Mouse (Mus musculus): ENCODE results near the gene Ptp4a2.
"Not testable (repeated sequence)": the region's sequence is repeated elsewhere in the genome, so short reads cannot be mapped to it uniquely, and the experiment has no call there.

Gene Ptp4a2

DNA sequence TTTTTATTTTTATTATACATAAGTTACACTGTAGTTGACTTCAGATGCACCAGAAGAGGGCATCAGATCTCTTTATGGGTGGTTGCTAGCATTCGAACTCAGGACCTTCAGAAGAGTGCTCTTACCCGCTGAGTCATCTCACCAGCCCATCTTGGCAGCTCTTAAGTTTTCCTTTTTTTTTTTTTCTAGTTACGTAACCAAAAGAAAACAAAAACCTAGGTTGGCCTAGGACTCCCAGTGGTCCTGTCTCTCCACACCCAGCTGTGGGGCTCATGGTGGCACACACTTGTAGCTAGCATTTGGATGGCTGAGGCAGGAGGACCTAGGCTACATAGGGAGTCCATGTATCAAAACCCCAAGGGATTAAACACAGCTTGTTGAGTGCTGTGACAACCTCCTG lies 43.0 kb downstream of the Ptp4a2 start:
- DNase-seq: no peak

DNA sequence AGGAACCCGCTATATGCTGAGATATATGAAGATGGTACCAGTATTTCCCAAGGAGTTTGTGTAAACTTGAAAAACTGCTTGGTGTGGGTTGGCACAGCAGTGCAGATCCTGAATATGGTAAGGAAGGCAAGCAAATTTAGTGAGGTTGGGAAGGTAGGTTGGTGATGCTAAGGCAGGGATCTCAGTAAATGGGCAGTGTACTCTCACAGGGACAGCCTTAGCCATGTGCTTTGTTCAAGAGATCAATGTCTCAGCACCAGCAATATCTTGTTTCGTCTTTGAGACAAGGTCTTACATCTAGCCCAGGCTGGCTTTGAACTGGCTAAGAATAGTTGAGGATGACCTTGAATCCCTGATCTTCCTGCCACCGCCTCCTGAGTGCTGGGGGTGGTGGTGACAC lies 43.6 kb downstream of the Ptp4a2 start:
- no peak for DNase-seq

- DNase-seq: peak in 1 of 2 experiments; percentile 25
These were observed 44.3 kb downstream of the Ptp4a2 start for GRCm38 (mm10) chr4:129855051-129855970.

- DNase-seq: no peak
These were observed 49.4 kb downstream of the Ptp4a2 start for GRCm38 (mm10) chr4:129860456-129860855.

- no peak for DNase-seq
These were observed 50.4 kb downstream of the Ptp4a2 start for GRCm38 (mm10) chr4:129861400-129861799.

GRCm38 (mm10) chr4:129862357-129862756 lies 51.3 kb downstream of the Ptp4a2 start:
- no peak for DNase-seq

GRCm38 (mm10) chr4:129866171-129866570 lies 55.2 kb downstream of the Ptp4a2 start:
- not testable (repeated sequence) for DNase-seq

DNA sequence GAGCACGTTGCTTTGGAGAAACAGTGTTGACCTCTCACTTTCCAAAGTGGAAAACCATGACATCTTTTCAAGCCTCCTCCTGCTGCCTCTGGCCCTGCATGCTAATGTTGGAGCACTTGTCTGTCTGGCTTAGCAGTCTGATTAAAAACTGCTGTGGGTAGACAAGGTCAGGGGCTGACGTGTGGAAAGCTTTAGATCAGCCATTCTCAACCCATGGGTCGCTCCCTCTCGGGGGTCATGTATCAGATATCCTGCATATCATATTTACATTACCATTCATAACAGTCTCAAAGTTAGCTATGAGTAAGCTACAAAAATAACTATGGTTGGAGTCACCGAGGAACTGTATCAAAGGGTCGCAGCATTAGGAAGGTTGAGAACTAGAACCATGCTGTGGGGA lies 57.2 kb downstream of the Ptp4a2 start:
- no peak for DNase-seq

GRCm38 (mm10) chr4:129870483-129870882 lies 59.5 kb downstream of the Ptp4a2 start:
- no peak for DNase-seq

DNA sequence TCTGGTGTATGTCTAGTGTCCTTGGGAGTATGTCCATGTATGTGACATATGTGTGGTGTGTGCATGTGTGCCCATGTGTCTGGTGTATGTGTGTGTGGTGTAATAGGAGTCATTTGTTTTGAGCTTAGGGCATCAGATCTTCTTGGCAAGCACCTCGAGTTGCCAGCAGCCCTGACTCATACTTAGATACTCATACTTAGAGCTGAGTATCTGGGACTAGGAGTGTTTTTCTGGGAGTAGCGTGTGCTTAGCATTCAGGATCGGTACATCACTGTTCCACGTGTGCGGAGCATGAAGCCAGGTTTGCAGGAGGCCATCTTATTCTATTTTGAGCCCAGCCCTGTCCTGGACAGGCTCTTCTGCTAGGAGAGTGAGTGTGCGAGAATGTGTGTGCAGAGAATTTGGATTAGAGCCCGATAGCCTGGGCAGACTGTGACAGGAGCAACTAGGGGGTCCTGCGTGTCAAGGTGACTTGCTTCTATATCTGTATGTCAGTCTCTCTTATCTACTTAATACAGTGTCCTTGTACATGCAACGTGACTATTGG lies 61.4 kb downstream of the Ptp4a2 start:
- no peak for DNase-seq

DNA sequence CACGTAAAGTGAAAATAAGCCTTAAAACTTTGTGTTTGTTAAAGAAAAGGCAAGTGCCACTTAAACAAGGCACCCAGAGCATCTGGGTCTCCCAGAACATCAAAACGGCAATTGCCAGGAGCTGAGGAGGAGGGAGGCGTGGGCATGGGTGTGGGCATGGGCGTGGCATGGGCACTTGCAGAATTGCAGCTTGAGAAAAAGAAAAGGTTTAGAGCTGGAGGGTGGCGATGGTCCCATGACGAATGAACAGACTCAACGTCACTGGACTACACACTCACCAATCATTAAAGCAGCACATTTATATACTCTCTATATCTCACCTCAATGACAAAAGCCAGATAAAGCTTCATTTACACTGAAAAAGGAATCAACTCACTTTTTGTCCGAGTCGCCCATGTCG lies 63.8 kb downstream of the Ptp4a2 start:
- no peak for DNase-seq

DNA sequence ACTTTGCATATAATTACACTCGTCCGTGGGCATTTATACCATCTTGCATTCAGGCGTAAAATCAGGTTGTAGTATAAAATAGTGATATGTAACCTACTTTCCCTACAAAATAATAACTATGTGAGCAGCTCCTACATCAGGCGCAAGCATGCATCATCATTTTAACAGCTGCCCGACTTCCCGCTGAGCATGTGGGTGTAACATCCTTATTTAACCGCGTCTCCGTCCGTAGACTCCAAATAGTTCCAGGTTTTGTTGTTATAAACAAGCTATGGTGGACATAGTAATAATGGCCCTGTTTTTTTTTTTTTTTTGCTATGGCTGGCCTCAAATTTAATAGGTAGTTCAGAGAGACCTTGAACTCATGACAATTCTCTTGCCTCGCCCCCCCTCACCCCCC lies 64.4 kb downstream of the Ptp4a2 start:
- no peak for DNase-seq

GRCm38 (mm10) chr4:129876831-129877764 lies 66.1 kb downstream of the Ptp4a2 start:
- DNase-seq: peak; percentile 88 to 92

DNA sequence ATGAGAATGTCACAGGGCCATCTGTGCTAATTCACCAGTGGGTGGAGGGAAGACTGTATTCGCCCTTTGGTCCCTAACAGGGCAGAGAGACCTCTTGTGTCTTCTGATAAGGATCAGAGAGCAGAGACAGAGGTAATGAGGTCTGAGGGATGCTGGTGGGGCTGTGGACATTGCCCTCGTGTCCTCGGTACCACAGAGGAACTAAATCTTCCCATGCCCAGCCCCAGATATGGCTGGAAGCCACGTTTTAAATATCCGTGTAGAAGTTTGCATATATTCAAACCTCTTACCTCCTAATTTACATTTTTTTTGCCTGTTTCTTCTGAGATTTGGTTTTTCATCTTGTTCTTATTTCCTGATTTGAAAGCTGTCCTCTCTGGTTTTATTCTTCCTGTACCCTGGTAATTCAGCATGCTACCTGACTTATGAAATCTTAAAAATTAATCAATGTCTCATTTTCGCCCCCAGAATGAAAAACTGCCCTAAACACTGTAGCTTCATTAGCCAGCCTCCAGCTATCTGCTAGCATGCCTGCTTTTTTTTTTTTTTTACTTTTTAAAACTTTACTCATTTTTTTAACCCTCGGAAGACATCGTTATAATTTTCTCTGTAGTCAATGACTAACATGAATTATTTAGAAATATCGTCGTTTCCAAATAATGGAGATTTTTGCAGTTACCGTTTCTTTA lies 67.1 kb downstream of the Ptp4a2 start:
- no peak for DNase-seq

DNA sequence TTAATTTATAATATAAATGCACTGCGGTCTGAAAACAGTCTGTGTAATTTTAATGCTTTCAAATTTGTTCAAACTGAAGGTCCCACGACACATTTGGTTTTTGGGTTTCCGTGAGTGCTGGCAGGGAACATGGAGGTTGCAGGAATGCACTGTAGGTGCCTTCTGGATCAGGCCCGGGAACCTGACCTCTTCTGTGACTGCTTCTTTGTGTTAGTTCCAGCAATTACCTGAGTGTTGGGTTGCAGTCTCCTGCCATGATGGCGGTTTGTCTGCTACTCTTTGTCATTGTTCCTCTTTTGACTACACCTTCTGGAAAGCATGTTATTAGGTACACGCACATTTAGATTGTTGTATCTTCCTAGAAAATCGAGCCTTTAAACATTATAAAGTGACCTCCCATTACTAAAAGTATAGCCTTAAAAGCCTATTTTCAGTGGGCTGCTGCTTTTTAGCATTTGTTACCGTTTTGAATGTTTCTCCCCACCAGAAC lies 67.7 kb downstream of the Ptp4a2 start:
- DNase-seq: no peak

DNA sequence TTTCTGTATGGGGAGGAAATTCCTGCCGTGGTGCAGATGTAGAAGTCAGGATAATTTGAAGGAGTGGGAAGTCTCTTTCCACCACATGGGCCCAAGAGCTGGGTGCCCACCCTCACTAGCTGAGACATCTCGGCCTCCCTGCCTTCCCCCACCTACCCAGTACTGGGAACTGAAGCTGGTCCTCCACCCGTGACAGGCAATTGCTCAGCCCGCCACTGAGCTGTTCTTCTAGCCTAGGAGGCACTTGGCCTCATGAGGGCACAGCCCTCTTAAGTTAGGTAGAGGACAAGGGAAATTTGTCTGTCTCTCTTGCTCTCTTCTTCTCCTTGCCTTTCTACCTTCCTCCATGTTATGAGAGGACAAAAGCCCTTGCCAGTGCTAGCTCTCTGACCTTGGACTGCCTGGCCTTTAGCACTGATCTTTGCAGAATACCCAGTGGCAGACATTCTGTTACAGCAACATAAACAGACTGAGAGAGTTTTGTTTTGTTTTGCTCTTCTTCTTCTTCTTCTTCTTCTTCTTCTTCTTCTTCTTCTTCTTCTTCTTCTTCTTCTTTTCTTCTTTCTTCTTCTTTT lies 68.3 kb downstream of the Ptp4a2 start:
- DNase-seq: no peak

- DNase-seq: no peak
These were observed 69.6 kb downstream of the Ptp4a2 start for GRCm38 (mm10) chr4:129880615-129881014.

- peak in 1 of 2 experiments; percentile 35 for DNase-seq
These were observed 70.6 kb downstream of the Ptp4a2 start for GRCm38 (mm10) chr4:129881661-129882060.

DNA sequence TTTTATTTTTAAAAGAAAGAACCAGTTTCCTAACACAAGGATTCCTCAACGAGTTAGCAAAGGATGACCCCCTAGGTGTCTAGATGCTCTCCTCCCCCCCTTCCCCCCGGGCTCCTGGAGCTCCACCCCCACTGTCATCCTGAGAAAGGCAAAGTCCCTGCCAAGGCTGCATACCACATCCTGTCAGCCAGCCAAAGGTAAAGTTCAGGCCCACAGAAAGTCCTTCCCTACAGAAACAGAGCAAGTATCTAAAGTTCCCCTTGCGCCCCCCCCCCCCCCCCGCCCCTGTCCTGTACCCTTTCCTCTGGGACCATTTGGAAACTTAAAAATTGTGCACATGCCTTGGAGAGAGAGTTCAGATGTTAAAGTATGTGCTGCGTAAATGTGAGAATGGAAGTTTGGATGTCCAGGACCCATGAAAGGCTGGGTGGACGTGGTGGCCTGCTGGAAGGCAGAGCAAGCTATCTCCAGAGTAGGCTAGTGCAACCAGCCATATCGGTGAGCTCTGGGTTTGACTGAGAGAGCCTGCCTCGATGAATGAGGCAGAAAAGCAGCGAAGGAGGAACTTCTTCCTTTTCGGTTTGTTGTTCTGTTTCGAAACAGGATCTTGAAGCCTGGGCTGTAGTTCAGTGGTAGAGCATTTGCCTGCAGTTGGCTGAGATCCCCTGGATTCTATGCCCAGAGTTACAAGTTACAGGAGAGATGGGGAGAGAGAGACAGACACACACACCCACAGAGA lies 71.7 kb downstream of the Ptp4a2 start:
- DNase-seq: peak; percentile 62 to 67

- DNase-seq: peak; percentile 40 to 41
These were observed 73.3 kb downstream of the Ptp4a2 start for GRCm38 (mm10) chr4:129884041-129884930.
